Mouse (Mus musculus) stomach, postnatal 0 days (tissue): ENCODE data around the gene Rnf41.

Experiments used
- CTCF ChIP-seq: IDR thresholded peaks from 2 replicates; pipeline ENCODE4 v1.5.1; 2016; ENCODE audit warnings: antibody characterized with exemption, low read depth, mild to moderate bottlenecking, moderate library complexity
- EP300 ChIP-seq: optimal IDR thresholded peaks from 2 replicates; pipeline ENCODE3; 2016; ENCODE audit warnings: antibody characterized with exemption

- TF ChIP-seq CTCF (no peak), EP300 (no peak)
Observed at GRCm38 (mm10) chr10:128489380-128489779, 77.9 kb downstream of the Rnf41 start.
